Mouse (Mus musculus): ENCODE results near the gene Depp1.
"Not testable (repeated sequence)": the region's sequence is repeated elsewhere in the genome, so short reads cannot be mapped to it uniquely, and the experiment has no call there.

Gene Depp1

GRCm38 (mm10) chr6:116650406-116650805 lies at the start of gene Depp1:
Gene Depp1, plus strand, starts transcription at chr6:116650609.
- no peak for DNase-seq (ENCODE audit: low spot score)

GRCm38 (mm10) chr6:116600969-116601368 lies 49.4 kb upstream of the Depp1 start:
- DNase-seq (ENCODE audit: low spot score), result not testable (repeated sequence)

DNA sequence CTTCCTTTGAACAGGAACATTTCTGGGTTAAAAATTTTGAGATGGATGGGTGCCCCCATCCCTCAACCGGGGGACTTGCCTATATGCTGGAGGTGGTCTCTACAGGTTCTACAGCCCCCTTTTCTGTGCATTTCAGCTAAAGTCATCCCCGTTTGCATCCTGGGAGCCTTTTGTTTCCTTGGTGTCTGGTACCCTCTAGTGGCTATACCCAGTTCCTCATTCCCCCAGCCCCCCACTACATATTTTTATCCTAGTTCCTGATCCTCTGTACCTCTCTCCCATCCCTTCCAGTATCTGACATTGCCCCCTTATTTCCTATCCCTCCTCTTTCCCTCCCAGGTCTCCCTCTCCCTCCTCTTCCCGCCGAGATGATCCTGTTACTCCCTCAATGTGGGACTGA lies 43.2 kb upstream of the Depp1 start:
- no peak for DNase-seq (ENCODE audit: low spot score)

- no peak for DNase-seq (ENCODE audit: low spot score)
Observed at GRCm38 (mm10) chr6:116615719-116616118, 34.7 kb upstream of the Depp1 start.

DNA sequence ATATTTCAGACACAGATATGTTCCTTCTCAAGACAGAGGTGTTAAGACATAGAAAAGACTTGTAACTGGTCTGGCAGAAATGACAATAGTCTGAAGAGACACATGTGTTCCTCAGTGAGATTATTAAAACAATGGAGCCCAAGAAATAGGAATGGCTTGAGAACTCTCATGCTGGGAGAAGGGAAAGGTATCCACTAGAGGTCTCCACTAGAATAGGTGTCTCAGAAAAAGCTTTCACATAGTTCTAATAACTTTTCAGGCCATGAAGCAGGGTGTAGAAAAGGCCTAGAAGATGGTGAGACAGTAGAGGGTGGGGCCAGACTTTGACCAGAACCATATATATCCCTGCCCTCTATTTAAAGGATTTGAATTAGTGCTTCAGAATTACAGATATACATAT lies 32.3 kb upstream of the Depp1 start:
- DNase-seq (ENCODE audit: low spot score), result no peak

DNA sequence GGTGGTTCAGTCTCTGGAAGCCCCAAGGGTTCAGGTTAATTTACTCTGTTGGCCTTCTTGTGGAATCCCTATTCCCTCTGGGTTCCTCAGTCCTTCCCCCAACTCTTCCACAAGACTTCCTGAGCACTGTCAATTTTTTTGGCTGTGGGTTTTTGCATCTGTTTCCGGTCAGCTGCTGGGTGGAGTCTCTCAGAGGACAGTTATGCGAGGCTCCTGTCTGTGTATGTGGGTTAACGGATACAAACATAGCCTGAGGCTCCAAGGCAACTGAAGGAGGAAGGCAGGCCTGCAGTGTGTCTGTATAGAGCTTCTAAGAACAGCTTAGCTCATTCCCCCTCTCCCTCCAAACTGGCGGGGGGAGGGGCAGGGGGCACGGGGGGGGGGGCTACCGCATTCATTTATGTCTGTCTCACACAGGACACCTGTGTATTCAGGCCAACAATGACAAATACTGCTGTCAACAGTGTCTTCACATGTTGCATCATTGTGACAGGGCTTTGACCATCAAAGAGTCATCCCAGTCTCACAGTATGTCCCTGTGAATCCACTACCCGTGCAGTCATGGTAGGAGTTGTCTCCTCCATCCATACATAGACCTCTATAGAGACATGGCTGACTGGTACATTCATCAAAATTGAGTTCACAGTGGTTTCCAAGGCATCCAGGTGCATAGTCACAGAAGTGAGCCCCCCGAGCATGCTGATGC lies 28.9 kb upstream of the Depp1 start:
- DNase-seq (ENCODE audit: low spot score), result no peak

DNA sequence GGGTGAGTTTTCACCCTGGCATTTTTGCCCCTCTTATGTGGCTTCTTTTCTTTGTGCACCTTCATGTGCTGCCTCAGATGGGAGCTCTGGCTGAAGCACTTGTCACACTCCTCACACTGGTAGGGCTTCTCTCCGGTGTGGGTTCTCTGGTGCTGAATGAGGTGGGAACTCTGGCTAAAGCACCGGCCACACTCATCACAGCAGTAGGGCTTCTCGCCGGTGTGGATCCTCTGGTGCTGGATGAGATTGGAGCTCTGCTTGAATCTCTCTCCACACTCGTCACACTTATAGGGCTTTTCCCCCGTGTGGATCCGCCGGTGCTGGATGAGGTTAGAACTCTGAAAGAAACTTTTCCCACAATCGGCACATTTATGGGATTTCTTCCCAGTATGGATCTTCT lies 24.0 kb upstream of the Depp1 start:
- DNase-seq (ENCODE audit: low spot score), result not testable (repeated sequence)

DNA sequence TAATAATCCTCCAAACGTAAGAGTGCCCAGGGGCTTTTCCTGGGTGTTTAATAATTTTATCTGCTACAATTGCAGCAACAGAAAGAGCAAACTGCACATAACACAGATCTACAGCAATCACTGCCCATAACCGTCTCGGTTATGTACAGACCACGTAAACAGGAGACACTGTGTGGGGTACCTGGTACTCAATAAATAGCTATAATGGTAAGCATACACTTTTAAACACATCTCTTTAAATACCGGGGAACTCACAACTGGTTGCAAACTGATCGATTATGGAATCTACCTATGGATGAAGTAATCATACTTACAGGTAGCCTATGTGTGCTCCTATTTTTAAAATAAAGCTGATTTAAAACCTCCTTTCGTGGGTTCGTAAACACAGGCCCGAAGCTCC lies 22.3 kb upstream of the Depp1 start:
- no peak for DNase-seq (ENCODE audit: low spot score)

DNA sequence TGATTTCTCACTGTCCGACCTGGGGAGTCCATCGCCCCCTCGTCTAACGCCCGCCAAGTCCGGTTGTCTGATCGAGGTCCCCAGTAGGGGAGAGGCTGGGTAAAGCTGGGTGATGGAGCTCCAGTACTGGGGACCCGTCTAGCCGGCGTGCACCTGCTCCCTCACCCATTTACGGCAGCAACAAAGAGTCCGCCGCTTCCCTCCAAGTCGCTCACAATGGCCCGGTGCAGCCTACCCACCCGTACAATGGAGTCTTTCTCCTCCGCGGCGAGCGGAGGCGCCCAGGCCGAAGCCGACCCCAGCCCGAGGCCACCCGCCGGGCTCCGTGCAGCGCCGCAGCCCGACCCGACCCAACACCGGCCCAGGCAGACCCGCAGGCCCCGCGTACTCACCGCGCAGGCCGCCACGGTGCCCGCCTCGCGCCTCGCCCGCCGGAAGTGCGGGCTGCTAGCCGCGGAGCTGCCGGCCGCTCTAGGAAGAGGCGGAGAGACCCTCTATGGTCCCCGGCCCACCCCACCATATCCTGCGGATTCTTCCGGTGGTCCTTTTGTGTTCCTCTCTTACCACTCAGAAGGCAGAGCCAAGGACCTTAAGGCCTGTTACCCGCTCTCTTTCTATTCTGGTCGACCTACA lies 21.8 kb upstream of the Depp1 start, which contains the start of gene Zfp422:
Zfp422 (minus strand) TSS at position 461 of the 633 bp plus-strand sequence.
- DNase-seq (ENCODE audit: low spot score), result peak; percentile 26

DNA sequence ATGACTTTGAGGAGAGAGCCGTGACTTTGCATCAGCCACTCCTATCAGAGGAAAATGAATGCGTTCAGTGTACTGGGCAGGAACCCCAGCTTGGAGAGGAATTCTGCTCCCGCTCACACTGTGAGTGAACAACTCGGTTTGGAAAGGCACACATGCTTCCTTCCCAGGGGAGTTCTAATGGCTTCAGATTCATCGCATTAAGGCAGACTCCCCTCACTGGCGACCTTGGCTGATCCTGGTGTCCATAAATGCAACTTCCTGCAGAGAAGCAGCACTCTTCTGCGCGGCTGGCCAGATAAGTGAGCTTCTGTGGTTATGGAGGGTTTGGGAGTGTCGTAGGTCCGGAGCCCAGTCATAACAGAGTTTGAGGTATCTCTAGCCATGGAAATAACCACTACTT lies 20.6 kb upstream of the Depp1 start:
- no peak for DNase-seq (ENCODE audit: low spot score)

DNA sequence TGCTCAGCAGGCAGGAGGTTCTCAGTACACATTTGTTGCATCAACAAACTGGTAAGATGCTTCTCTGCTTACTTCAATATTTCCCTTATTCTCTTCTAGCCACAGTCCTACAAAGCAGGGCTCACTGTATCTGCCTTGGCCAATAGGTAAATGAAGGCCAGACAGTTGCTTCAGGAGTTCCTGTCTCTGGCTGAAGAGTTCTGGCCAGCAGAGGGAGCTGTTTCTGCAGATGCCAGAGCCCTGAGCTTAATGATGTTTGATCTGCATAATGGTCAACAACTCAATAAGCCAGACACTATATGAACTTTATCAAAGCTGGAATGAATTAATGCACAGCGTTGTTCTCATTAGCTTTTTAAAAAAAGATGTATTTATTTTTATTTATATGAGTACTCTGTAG lies 18.3 kb upstream of the Depp1 start:
- DNase-seq (ENCODE audit: low spot score), result peak; percentile 53

GRCm38 (mm10) chr6:116633741-116634695 lies 16.4 kb upstream of the Depp1 start:
- DNase-seq (ENCODE audit: low spot score), result no peak

- no peak for DNase-seq (ENCODE audit: low spot score)
Observed at GRCm38 (mm10) chr6:116635251-116636180, 14.9 kb upstream of the Depp1 start.

DNA sequence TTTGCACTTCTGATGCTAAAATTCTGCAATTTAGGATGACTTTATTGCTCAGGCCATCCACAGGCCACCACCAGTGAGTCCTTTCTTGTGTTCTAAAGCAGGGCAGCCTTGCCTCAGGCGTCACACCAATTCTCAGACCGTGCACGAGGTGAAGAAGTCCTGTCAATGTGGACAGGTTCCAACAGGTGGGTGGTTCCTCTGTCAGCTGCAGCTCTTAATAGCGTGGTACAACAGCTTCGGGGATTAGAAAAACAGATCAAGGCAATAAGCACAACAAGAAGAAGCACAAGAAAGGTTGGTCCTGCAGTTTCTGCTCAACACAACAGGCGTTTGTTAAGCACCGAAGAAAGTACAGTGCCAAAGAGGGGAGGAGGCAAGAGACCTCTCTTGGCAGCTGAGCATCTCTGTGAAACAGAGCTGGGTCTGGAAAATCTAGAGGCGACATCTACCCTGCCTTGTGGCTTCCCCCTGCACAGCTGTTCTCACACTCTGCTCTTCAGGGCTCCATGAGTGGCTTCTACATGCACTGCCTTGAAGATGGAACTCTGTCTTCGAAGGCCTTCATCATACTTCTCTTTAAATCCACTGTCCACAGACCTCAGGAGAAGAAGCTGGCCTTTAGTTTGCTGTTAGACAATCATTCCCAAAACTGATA lies 13.7 kb upstream of the Depp1 start:
- DNase-seq (ENCODE audit: low spot score), result no peak

- DNase-seq (ENCODE audit: low spot score), result no peak
Observed at GRCm38 (mm10) chr6:116637496-116637895, 12.9 kb upstream of the Depp1 start.

DNA sequence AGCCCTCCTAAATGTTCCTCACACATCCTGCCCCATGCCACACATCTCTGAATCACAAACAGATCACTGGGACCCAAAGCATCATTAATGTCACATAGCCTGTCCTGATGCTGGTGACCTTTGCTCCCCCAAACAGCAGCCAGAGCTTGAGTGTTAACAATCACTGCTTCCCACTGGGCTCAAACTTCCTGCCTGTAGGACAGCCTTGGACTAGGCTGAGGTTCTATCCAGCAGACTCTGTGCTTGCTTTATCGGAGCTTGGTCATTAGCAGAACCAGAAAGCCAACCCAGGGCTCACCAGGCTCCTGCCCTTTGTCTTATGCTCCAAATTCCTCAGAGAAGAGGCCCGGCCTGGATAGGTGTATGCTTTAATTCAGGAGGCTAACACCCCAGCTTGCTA lies 11.5 kb upstream of the Depp1 start:
- no peak for DNase-seq (ENCODE audit: low spot score)

GRCm38 (mm10) chr6:116639663-116640062 lies 10.7 kb upstream of the Depp1 start:
- no peak for DNase-seq (ENCODE audit: low spot score)

DNA sequence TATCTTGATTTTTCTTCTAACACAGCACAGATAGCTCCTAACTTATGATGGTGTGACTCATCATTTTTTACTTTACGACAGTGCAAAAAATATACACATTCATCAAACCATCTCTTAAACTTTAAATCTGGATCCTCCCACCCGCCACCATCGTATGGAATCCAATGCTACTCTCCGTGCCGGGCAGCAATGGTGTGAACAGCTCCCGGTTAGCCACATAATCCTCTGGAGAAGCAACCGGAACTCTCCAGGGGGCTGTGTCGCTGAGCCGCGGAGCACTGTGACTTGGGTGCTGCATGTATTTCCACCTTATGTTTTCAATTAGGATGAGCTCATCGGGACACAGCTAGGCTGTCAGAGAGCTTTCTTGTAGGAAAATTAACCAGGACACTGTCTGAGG lies 7.5 kb upstream of the Depp1 start:
- DNase-seq (ENCODE audit: low spot score), result no peak

DNA sequence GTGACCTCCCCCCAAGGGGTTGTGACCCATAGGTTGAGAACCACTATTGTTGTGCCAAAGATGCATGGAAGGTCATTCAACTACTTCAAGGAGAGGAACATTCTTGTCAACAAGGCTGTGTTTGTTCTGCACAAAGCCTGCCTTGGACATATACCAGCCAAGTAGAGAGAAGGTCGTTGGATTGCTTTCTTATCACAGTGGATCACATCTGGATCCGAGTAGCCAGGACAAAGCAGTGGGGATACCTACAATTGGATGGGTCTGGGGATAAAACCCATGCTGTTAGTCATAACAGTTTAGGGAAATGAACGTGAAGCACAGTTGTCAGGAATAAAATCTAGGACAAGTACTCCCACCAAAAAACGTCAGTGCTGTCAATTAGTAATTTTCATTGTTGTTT lies 6.5 kb upstream of the Depp1 start:
- DNase-seq (ENCODE audit: low spot score), result no peak

DNA sequence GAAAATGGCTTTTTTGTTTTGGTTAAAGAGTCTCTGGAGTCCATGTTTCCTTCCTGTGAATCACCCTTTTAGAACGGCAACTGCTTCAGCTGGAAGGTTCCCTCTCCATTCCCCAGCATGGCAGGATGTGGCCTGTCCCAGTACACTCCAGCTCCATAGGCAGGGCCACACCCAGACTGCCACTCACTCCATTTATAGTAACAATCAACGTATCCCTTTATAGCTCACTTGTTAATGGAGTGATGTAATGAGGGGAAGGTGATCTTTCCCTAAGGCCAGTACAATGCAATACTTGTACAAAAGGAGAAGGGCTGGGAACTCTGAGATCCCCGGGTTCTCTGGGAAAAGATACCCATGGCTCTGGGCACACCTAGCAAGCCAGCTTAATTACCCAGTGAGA lies 6.1 kb upstream of the Depp1 start:
- no peak for DNase-seq (ENCODE audit: low spot score)

DNA sequence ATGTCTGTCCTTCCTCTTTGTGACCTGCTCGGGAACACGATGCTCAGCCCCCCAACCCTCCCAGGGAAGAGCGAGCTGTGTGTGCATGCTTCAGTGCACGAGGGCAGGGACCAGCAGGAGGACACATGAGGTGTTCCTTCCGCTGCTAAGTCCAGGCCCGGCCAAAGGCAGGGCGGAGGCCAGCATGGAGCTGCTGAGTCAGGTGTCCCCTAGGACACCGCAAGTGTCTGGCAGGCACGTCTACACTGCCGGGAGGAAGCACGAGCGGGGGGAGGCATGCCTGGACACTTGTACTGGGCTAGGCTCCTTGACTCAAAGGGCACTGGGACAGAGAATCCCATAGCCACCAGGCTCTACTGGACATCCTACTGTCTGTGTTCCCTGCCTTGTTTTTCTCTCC lies 2.6 kb upstream of the Depp1 start:
- no peak for DNase-seq (ENCODE audit: low spot score)
